Mouse (Mus musculus): Measurements from ENCODE around the gene Swt1. TPM values are rescaled to one million over a fixed set of nuclear protein-coding genes. Genes with fewer than 3 reads are reported as not detected.
A peak's percentile ranks its signal among the peaks of the same experiment; 100 is the strongest.

The Swt1 gene
- polyA plus RNA-seq, 1 experiment: 0.31 TPM

- peaks cover 53% of the 10 kb centered on the region for H3K4me1 ChIP-seq (ENCODE audit: control insufficient read depth)
- H3K36me3 ChIP-seq (ENCODE audit: control insufficient read depth): peaks cover 31% of the 10 kb centered on the region
- peak overlapping the region; percentile 90 for H3K4me3 ChIP-seq (replicated peaks)
- H3K27me3 ChIP-seq (ENCODE audit: control insufficient read depth): no peaks in the 10 kb centered on the region
- TF ChIP-seq TAL1 (IDR thresholded peaks at IDR 0.05; ENCODE audit: low read length): no peak
- peak; percentile 62 for TF ChIP-seq GATA1 (IDR thresholded peaks at IDR 0.05; ENCODE audit: low read length)
- H3K9me3 ChIP-seq (ENCODE audit: control insufficient read depth, low read length): no peaks in the 10 kb centered on the region
Observed at GRCm38 (mm10) chr1:151346681-151347127, 81.6 kb downstream of the Swt1 start.

DNA sequence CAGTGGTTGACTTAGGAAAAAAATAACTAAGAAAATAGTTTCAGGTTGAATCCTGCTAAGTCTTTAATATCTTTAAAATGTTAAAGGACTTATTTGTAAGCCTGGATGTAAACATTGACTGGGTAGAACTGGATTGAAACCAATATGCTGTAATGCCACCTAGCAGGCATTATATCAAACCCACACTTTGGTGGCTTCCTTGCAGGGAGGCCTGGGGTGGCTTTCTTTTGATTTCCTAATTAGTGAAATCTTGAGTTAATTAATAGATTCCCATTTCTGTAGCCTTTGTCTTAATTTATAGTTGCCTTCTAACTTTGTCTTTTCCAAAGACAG lies 82.4 kb downstream of the Swt1 start:
- H3K36me3 ChIP-seq (ENCODE audit: control insufficient read depth): peaks cover 23% of the 10 kb centered on the region
- H3K9me3 ChIP-seq (ENCODE audit: control insufficient read depth, low read length): no peaks in the 10 kb centered on the region
- no peak for TF ChIP-seq TAL1 (IDR thresholded peaks at IDR 0.05; ENCODE audit: low read length)
- no peak for TF ChIP-seq GATA1 (IDR thresholded peaks at IDR 0.05; ENCODE audit: low read length)
- peaks cover 53% of the 10 kb centered on the region for H3K4me1 ChIP-seq (ENCODE audit: control insufficient read depth)
- peak overlapping the region; percentile 90 for H3K4me3 ChIP-seq (replicated peaks)
- H3K27me3 ChIP-seq (ENCODE audit: control insufficient read depth): no peaks in the 10 kb centered on the region

- Histone ChIP-seq H3K4me3 (replicated peaks) (peak overlapping the region; percentile 90), H3K4me1 (ENCODE audit: control insufficient read depth) (peaks cover 53% of the 10 kb centered on the region), H3K27me3 (ENCODE audit: control insufficient read depth) (no peaks in the 10 kb centered on the region), H3K9me3 (ENCODE audit: control insufficient read depth, low read length) (no peaks in the 10 kb centered on the region), H3K36me3 (ENCODE audit: control insufficient read depth) (peaks cover 17% of the 10 kb centered on the region)
- TF ChIP-seq TAL1 (IDR thresholded peaks at IDR 0.05; ENCODE audit: low read length) (no peak), GATA1 (IDR thresholded peaks at IDR 0.05; ENCODE audit: low read length) (no peak)
Observed at GRCm38 (mm10) chr1:151345109-151345862, 83.0 kb downstream of the Swt1 start.

GRCm38 (mm10) chr1:151344283-151345108 lies 83.8 kb downstream of the Swt1 start, which contains the start of gene Ivns1abp:
TSS of gene Ivns1abp (plus strand) at chr1:151344477.
- Histone ChIP-seq H3K27me3 (ENCODE audit: control insufficient read depth) (no peaks in the 10 kb centered on the region), H3K9me3 (ENCODE audit: control insufficient read depth, low read length) (no peaks in the 10 kb centered on the region), H3K4me3 (replicated peaks) (peak within 1 kb of the TSS; percentile 90), H3K36me3 (ENCODE audit: control insufficient read depth) (peaks cover 9% of the 10 kb centered on the region), H3K4me1 (ENCODE audit: control insufficient read depth) (peaks cover 53% of the 10 kb centered on the region)
- no peak for TF ChIP-seq GATA1 (IDR thresholded peaks at IDR 0.05; ENCODE audit: low read length)
- no peak for TF ChIP-seq TAL1 (IDR thresholded peaks at IDR 0.05; ENCODE audit: low read length)

DNA sequence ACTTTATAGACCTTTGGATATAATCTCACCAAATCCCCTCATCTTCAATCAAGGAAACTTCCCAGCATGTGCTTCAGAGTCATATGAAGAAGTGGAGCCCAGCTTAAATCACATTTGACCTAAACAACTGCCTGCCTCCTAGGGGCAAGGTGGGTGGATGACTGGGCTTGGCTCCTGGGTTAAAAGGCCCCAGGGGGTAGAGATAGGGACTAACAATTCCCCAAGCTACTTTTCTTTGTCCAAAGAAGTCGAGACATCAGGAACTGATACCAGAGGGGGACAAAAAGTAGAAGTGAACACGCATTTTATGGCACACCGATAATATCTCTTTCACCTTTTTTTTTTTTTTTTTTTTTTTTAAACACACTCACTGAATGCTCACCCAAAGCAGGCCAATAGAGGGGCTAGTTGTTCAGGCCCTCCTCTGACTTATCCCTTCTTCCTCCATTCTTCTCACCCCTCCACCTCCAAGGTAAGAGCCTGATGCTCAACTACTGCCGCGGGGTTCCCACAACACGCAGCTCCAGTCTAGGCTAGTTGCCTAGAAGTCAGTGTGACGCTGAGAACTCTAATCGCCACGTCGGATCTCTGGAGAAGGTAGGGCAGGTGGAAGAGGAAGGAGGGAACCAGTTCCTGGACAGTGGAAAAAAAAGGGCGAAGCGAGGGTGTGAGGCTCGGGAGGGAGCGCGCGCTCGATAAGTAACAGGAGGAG lies 84.5 kb downstream of the Swt1 start:
- Histone ChIP-seq H3K4me1 (ENCODE audit: control insufficient read depth) (peaks cover 51% of the 10 kb centered on the region), H3K27me3 (ENCODE audit: control insufficient read depth) (no peaks in the 10 kb centered on the region), H3K9me3 (ENCODE audit: control insufficient read depth, low read length) (no peaks in the 10 kb centered on the region), H3K4me3 (replicated peaks) (peak overlapping the region; percentile 90), H3K36me3 (ENCODE audit: control insufficient read depth) (peaks cover 2% of the 10 kb centered on the region)
- TF ChIP-seq GATA1 (IDR thresholded peaks at IDR 0.05; ENCODE audit: low read length): peak; percentile 60
- TF ChIP-seq TAL1 (IDR thresholded peaks at IDR 0.05; ENCODE audit: low read length): no peak

GRCm38 (mm10) chr1:151342968-151343367 lies 85.3 kb downstream of the Swt1 start:
- Histone ChIP-seq H3K27me3 (ENCODE audit: control insufficient read depth) (no peaks in the 10 kb centered on the region), H3K4me1 (ENCODE audit: control insufficient read depth) (peaks cover 46% of the 10 kb centered on the region), H3K4me3 (replicated peaks) (peak overlapping the region; percentile 9), H3K9me3 (ENCODE audit: control insufficient read depth, low read length) (no peaks in the 10 kb centered on the region), H3K36me3 (ENCODE audit: control insufficient read depth) (no peaks in the 10 kb centered on the region)
- no peak for TF ChIP-seq TAL1 (IDR thresholded peaks at IDR 0.05; ENCODE audit: low read length)
- TF ChIP-seq GATA1 (IDR thresholded peaks at IDR 0.05; ENCODE audit: low read length): no peak

DNA sequence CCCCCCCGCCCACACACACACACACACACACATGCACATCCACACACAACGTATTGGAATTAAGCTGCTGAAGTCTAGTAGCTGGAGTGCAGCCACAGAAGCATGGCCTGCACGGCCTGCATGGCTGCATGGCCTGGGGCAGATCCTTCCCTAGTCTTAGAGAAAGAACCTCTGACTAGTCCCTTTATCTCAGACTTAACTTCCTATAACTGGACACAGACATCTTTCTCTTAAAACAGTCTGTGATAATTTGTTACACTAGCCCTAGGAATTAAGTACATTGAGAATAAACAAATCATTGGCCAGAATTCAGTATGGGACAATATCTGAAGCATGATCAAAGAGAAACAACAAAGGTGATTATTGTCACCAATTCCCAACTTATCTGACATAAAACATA lies 85.9 kb downstream of the Swt1 start:
- peaks cover 42% of the 10 kb centered on the region for H3K4me1 ChIP-seq (ENCODE audit: control insufficient read depth)
- H3K36me3 ChIP-seq (ENCODE audit: control insufficient read depth): no peaks in the 10 kb centered on the region
- H3K4me3 ChIP-seq (replicated peaks): no peak overlapping the region
- TF ChIP-seq TAL1 (IDR thresholded peaks at IDR 0.05; ENCODE audit: low read length) (no peak), GATA1 (IDR thresholded peaks at IDR 0.05; ENCODE audit: low read length) (no peak)
- H3K9me3 ChIP-seq (ENCODE audit: control insufficient read depth, low read length): no peaks in the 10 kb centered on the region
- no peaks in the 10 kb centered on the region for H3K27me3 ChIP-seq (ENCODE audit: control insufficient read depth)

DNA sequence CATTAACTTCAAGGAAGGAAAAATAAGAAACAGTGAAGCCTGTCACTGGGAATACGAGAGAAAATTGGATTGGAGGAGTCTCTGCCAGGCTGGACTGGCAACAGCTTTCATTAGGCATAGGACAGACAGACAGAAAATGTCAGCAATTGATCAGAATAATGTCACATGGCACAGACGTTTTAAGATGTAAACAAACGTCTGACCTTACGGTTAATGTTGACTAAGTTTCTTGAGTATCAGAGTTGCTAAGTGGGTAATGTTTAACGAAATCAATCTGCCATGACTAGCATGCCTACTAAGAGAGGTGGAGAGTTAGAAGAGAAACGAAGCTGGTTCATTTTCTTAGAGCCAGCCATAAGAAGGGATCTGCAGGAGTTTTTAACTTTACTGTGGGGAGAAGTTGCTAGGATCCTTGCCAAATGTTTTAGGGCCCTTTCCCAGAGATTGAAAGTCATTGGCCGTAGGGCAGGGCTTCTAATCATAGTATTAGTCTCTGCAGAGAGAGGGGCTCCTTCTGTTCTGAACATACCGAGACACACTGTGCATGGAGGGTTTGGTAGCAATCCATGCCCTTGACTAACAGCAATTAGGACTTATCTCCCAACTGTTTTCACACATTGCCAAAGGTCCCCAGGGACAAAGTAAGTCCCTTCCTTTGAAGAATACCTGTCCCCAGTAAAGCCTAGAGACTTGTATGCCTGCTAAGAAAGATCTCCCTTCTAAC lies 86.8 kb downstream of the Swt1 start:
- H3K4me1 ChIP-seq (ENCODE audit: control insufficient read depth): peaks cover 34% of the 10 kb centered on the region
- no peak for TF ChIP-seq TAL1 (IDR thresholded peaks at IDR 0.05; ENCODE audit: low read length)
- TF ChIP-seq GATA1 (IDR thresholded peaks at IDR 0.05; ENCODE audit: low read length): no peak

More for the DNA sequence above, 86.8 kb downstream of the Swt1 start:
- no peaks in the 10 kb centered on the region for H3K36me3 ChIP-seq (ENCODE audit: control insufficient read depth)
- H3K4me3 ChIP-seq (replicated peaks): no peak overlapping the region
- H3K27me3 ChIP-seq (ENCODE audit: control insufficient read depth): no peaks in the 10 kb centered on the region
- no peaks in the 10 kb centered on the region for H3K9me3 ChIP-seq (ENCODE audit: control insufficient read depth, low read length)

Measured in erythroblast, embryonic 14.5 days (primary cell).